Mouse (Mus musculus): ENCODE data around the gene Gm19668. TPM values are rescaled to one million over a fixed set of nuclear protein-coding genes. Genes with fewer than 3 reads are reported as not detected.

The Gm19668 gene
- not detected in 2 replicates for polyA plus RNA-seq (2014; fragmentation: Nextera tagmentation; extraction: Ambion mirVana)

- no peak within 1 kb of the TSS for H3K4me3 ChIP-seq (ENCODE audit: low read depth, low read length)
- H3K36me3 ChIP-seq (ENCODE audit: control insufficient read depth, insufficient read depth, low read length) = no peaks in the 10 kb centered on the region
- no peak within 1 kb of the TSS for H3K4me2 ChIP-seq (ENCODE audit: low read depth, severe bottlenecking)
- DNase-seq (ENCODE audit: low spot score) (no peak), ATAC-seq (ENCODE audit: insufficient number of reproducible peaks, low FRiP score, low TSS enrichment, low read depth) (no peak; the same call in 1 of the 2 replicates)
- H3K27me3 ChIP-seq (ENCODE audit: control insufficient read depth, insufficient read depth, low read length) = no peaks in the 10 kb centered on the region
- H3K4me1 ChIP-seq (ENCODE audit: control insufficient read depth, insufficient read depth, low read length) = no peaks in the 10 kb centered on the region
- whole genome bisulfite sequencing = 55% methylated on average over 8 of the region's 8 CpGs
- no peaks in the 10 kb centered on the region for H3K9me3 ChIP-seq (ENCODE audit: control insufficient read depth, low read length)
- H3K27ac ChIP-seq (replicated peaks; ENCODE audit: low read depth, low read length) = no peak within 1 kb of the TSS
- H3K9ac ChIP-seq (ENCODE audit: low read length) = no peak within 1 kb of the TSS
Observed at GRCm38 (mm10) chr10:77798921-77799508, at the start of gene Gm19668. Gene Gm19668, minus strand, starts transcription at chr10:77799133.

GRCm38 (mm10) chr10:77847538-77847937 is 48.6 kb upstream of the Gm19668 start:
- Histone ChIP-seq H3K4me1 (ENCODE audit: control insufficient read depth, insufficient read depth, low read length) (no peaks in the 10 kb centered on the region), H3K9ac (ENCODE audit: low read length) (no peak overlapping the region), H3K9me3 (ENCODE audit: control insufficient read depth, low read length) (no peaks in the 10 kb centered on the region; the same call in 1 of the 2 replicates), H3K27me3 (ENCODE audit: control insufficient read depth, insufficient read depth, low read length) (no peaks in the 10 kb centered on the region), H3K4me3 (ENCODE audit: low read depth, low read length) (no peak overlapping the region), H3K27ac (replicated peaks; ENCODE audit: low read depth, low read length) (no peak overlapping the region), H3K36me3 (ENCODE audit: control insufficient read depth, insufficient read depth, low read length) (no peaks in the 10 kb centered on the region), H3K4me2 (ENCODE audit: low read depth, severe bottlenecking) (no peak overlapping the region)
- no peak for DNase-seq (ENCODE audit: low spot score)
- ATAC-seq (ENCODE audit: insufficient number of reproducible peaks, low FRiP score, low TSS enrichment, low read depth) = no peak
- 91% methylated on average over 2 of the region's 2 CpGs for WGBS

- DNase-seq (ENCODE audit: low spot score) (no peak), ATAC-seq (ENCODE audit: insufficient number of reproducible peaks, low FRiP score, low TSS enrichment, low read depth) (no peak)
- H3K4me1 ChIP-seq (ENCODE audit: control insufficient read depth, insufficient read depth, low read length) = no peaks in the 10 kb centered on the region
- no peak overlapping the region for H3K9ac ChIP-seq (ENCODE audit: low read length)
- no peak overlapping the region for H3K4me2 ChIP-seq (ENCODE audit: low read depth, severe bottlenecking)
- no peaks in the 10 kb centered on the region; the same call in 1 of the 2 replicates for H3K9me3 ChIP-seq (ENCODE audit: control insufficient read depth, low read length)
- H3K27me3 ChIP-seq (ENCODE audit: control insufficient read depth, insufficient read depth, low read length) = no peaks in the 10 kb centered on the region
- H3K27ac ChIP-seq (replicated peaks; ENCODE audit: low read depth, low read length) = no peak overlapping the region
- H3K4me3 ChIP-seq (ENCODE audit: low read depth, low read length) = no peak overlapping the region
- H3K36me3 ChIP-seq (ENCODE audit: control insufficient read depth, insufficient read depth, low read length) = no peaks in the 10 kb centered on the region
- WGBS = 31% methylated on average over 2 of the region's 2 CpGs
Observed at GRCm38 (mm10) chr10:77846961-77847360, 48.0 kb upstream of the Gm19668 start.

GRCm38 (mm10) chr10:77846503-77846902 is 47.6 kb upstream of the Gm19668 start, which contains the start of gene Gm36176:
Gene Gm36176, plus strand, starts transcription at chr10:77846803.
- no peak within 1 kb of the TSS for H3K9ac ChIP-seq (ENCODE audit: low read length)
- H3K27ac ChIP-seq (replicated peaks; ENCODE audit: low read depth, low read length) = no peak within 1 kb of the TSS
- no peaks in the 10 kb centered on the region for H3K4me1 ChIP-seq (ENCODE audit: control insufficient read depth, insufficient read depth, low read length)
- 88% methylated on average over 3 of the region's 3 CpGs for WGBS
- H3K9me3 ChIP-seq (ENCODE audit: control insufficient read depth, low read length) = no peaks in the 10 kb centered on the region; the same call in 1 of the 2 replicates
- no peak within 1 kb of the TSS for H3K4me2 ChIP-seq (ENCODE audit: low read depth, severe bottlenecking)
- H3K36me3 ChIP-seq (ENCODE audit: control insufficient read depth, insufficient read depth, low read length) = no peaks in the 10 kb centered on the region
- no peaks in the 10 kb centered on the region for H3K27me3 ChIP-seq (ENCODE audit: control insufficient read depth, insufficient read depth, low read length)
- DNase-seq (ENCODE audit: low spot score) (no peak), ATAC-seq (ENCODE audit: insufficient number of reproducible peaks, low FRiP score, low TSS enrichment, low read depth) (no peak)
- H3K4me3 ChIP-seq (ENCODE audit: low read depth, low read length) = no peak within 1 kb of the TSS

- Histone ChIP-seq H3K9ac (ENCODE audit: low read length) (no peak overlapping the region), H3K4me1 (ENCODE audit: control insufficient read depth, insufficient read depth, low read length) (no peaks in the 10 kb centered on the region), H3K9me3 (ENCODE audit: control insufficient read depth, low read length) (no peaks in the 10 kb centered on the region; the same call in 1 of the 2 replicates), H3K36me3 (ENCODE audit: control insufficient read depth, insufficient read depth, low read length) (no peaks in the 10 kb centered on the region; the same call in 1 of the 2 replicates), H3K4me3 (ENCODE audit: low read depth, low read length) (no peak overlapping the region), H3K27me3 (ENCODE audit: control insufficient read depth, insufficient read depth, low read length) (no peaks in the 10 kb centered on the region), H3K4me2 (ENCODE audit: low read depth, severe bottlenecking) (no peak overlapping the region), H3K27ac (replicated peaks; ENCODE audit: low read depth, low read length) (no peak overlapping the region)
- 75% methylated on average over 6 of the region's 6 CpGs for WGBS
- no peak for DNase-seq (ENCODE audit: low spot score)
- no peak for ATAC-seq (ENCODE audit: insufficient number of reproducible peaks, low FRiP score, low TSS enrichment, low read depth)
Observed at GRCm38 (mm10) chr10:77839006-77839405, 40.1 kb upstream of the Gm19668 start.

- Histone ChIP-seq H3K4me2 (ENCODE audit: low read depth, severe bottlenecking) (no peak within 1 kb of the TSS), H3K9me3 (ENCODE audit: control insufficient read depth, low read length) (no peaks in the 10 kb centered on the region), H3K4me3 (ENCODE audit: low read depth, low read length) (no peak within 1 kb of the TSS), H3K27ac (replicated peaks; ENCODE audit: low read depth, low read length) (no peak within 1 kb of the TSS), H3K27me3 (ENCODE audit: control insufficient read depth, insufficient read depth, low read length) (no peaks in the 10 kb centered on the region), H3K36me3 (ENCODE audit: control insufficient read depth, insufficient read depth, low read length) (no peaks in the 10 kb centered on the region; the same call in 1 of the 2 replicates), H3K4me1 (ENCODE audit: control insufficient read depth, insufficient read depth, low read length) (no peaks in the 10 kb centered on the region), H3K9ac (ENCODE audit: low read length) (no peak within 1 kb of the TSS)
- DNase-seq (ENCODE audit: low spot score) (no peak), ATAC-seq (ENCODE audit: insufficient number of reproducible peaks, low FRiP score, low TSS enrichment, low read depth) (no peak)
- 74% methylated on average over 9 of the region's 9 CpGs for WGBS
Observed at GRCm38 (mm10) chr10:77835647-77836046, 36.7 kb upstream of the Gm19668 start, which contains the start of gene Krtap10-10. Gene Krtap10-10, plus strand, starts transcription at chr10:77835947.

DNA sequence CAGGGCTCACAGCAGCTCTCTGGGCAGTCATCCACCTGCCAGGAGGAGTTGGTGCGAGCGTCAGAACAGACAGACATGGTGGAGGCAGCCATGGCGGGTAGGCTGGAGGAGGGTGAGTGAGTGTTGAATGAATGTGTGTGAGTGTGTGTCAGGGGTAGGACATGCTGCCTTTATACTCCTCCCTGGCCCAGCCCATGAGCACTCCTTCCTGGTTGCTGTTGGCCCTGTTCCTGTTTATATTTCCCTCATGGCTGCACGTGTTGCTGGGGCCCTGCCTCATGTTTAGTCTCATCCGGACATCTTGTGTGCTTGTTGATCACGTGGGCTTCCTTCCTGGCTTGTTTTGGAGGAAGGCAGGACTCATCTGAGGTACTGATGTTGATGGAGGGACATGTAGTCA is 28.0 kb upstream of the Gm19668 start, which contains the start of gene Krtap10-4:
Gene Krtap10-4 (minus strand): TSS at position 145 of the 400 bp plus-strand sequence.
- DNase-seq (ENCODE audit: low spot score) (no peak), ATAC-seq (ENCODE audit: insufficient number of reproducible peaks, low FRiP score, low TSS enrichment, low read depth) (no peak)
- H3K27me3 ChIP-seq (ENCODE audit: control insufficient read depth, insufficient read depth, low read length) = no peaks in the 10 kb centered on the region
- no peak within 1 kb of the TSS for H3K9ac ChIP-seq (ENCODE audit: low read length)
- H3K4me1 ChIP-seq (ENCODE audit: control insufficient read depth, insufficient read depth, low read length) = 0 out of 2 replicates have a peak, but pooled peaks cover 2% of the 10 kb centered on the region
- 77% methylated on average over 6 of the region's 6 CpGs for whole genome bisulfite sequencing
- H3K9me3 ChIP-seq (ENCODE audit: control insufficient read depth, low read length) = no peaks in the 10 kb centered on the region
- H3K27ac ChIP-seq (replicated peaks; ENCODE audit: low read depth, low read length) = no peak within 1 kb of the TSS
- H3K4me2 ChIP-seq (ENCODE audit: low read depth, severe bottlenecking) = no peak within 1 kb of the TSS
- H3K36me3 ChIP-seq (ENCODE audit: control insufficient read depth, insufficient read depth, low read length) = no peaks in the 10 kb centered on the region
- no peak within 1 kb of the TSS for H3K4me3 ChIP-seq (ENCODE audit: low read depth, low read length)

GRCm38 (mm10) chr10:77819203-77819602 is 20.3 kb upstream of the Gm19668 start:
- DNase-seq (ENCODE audit: low spot score) = no peak
- Histone ChIP-seq H3K9me3 (ENCODE audit: control insufficient read depth, low read length) (no peaks in the 10 kb centered on the region), H3K36me3 (ENCODE audit: control insufficient read depth, insufficient read depth, low read length) (no peaks in the 10 kb centered on the region), H3K27me3 (ENCODE audit: control insufficient read depth, insufficient read depth, low read length) (no peaks in the 10 kb centered on the region), H3K4me3 (ENCODE audit: low read depth, low read length) (no peak overlapping the region), H3K4me2 (ENCODE audit: low read depth, severe bottlenecking) (no peak overlapping the region), H3K4me1 (ENCODE audit: control insufficient read depth, insufficient read depth, low read length) (0 out of 2 replicates have a peak, but pooled peaks cover 4% of the 10 kb centered on the region), H3K27ac (replicated peaks; ENCODE audit: low read depth, low read length) (no peak overlapping the region), H3K9ac (ENCODE audit: low read length) (no peak overlapping the region)
- WGBS = 44% methylated on average over 4 of the region's 4 CpGs
- no peak for ATAC-seq (ENCODE audit: insufficient number of reproducible peaks, low FRiP score, low TSS enrichment, low read depth)
